Mouse (Mus musculus) heart, embryonic 16.5 days (tissue): ENCODE data around the gene Plppr2. TPM values are rescaled to one million over a fixed set of nuclear protein-coding genes. Genes with fewer than 3 reads are reported as not detected.

Experiments
- ATAC-seq: fragments of 200-750 bp; cut with Nextera tagmentation; replicated peaks from 2 replicates; pipeline ENCODE4 v1.8.0; 2017; ENCODE audit warnings: moderate number of reproducible peaks; ENCODE audit not compliant: insufficient read depth, low FRiP score; ENCODE audit errors: extremely low read depth
- H3K27ac ChIP-seq: fragments of 300-500 bp; sonication (generic); 2 replicates; pipeline ENCODE4 v1.5.1; 2014; ENCODE audit warnings: mild to moderate bottlenecking, low read length, control low read depth, moderate library complexity
- H3K27me3 ChIP-seq: fragments of 300-500 bp; sonication (generic); 2 replicates; pipeline ENCODE4 v1.6.1; 2014; ENCODE audit warnings: low read length, mixed read lengths; ENCODE audit not compliant: control insufficient read depth, insufficient read depth
- H3K36me3 ChIP-seq: fragments of 300-500 bp; sonication (generic); 2 replicates; pipeline ENCODE4 v1.6.1; 2014; ENCODE audit not compliant: control insufficient read depth, insufficient read depth
- H3K4me1 ChIP-seq: fragments of 300-500 bp; sonication (generic); 2 replicates; pipeline ENCODE4 v1.6.1; 2014; ENCODE audit warnings: low read length, mixed read lengths; ENCODE audit not compliant: control insufficient read depth, insufficient read depth
- H3K4me2 ChIP-seq: fragments of 300-500 bp; sonication (generic); 2 replicates; pipeline ENCODE4 v1.6.1; 2014; ENCODE audit warnings: low read depth, mild to moderate bottlenecking, control low read depth, low read length
- H3K4me3 ChIP-seq: fragments of 300-500 bp; sonication (generic); 2 replicates; pipeline ENCODE4 v1.5.1; 2014; ENCODE audit warnings: mild to moderate bottlenecking, control low read depth, low read length
- H3K9ac ChIP-seq: fragments of 300-500 bp; sonication (generic); 2 replicates; pipeline ENCODE4 v1.6.1; 2014; ENCODE audit warnings: low read length, control low read depth
- H3K9me3 ChIP-seq: fragments of 300-500 bp; sonication (generic); replicated peaks from 2 replicates; pipeline ENCODE4 v1.6.1; 2016; ENCODE audit warnings: low read length; ENCODE audit not compliant: control insufficient read depth
- WGBS: fragments of 180-500 bp; shearing (Covaris S2); extraction: QIAGEN DNeasy Blood & Tissue Kit; methylation state at CpG from one replicate; pipeline ENCODE4 v1.1.7; 2014; 5-methylcytosine and 5-hydroxymethylcytosine counted together
- polyA plus RNA-seq: library from polyadenylated mRNA; unstranded; fragments of >200 nt; fragmentation: Nextera tagmentation; extraction: Ambion mirVana; gene quantifications from 2 replicates; pipeline ENCODE4 v1.2.1, GENCODE M21; 2015

The Plppr2 gene
- polyA plus RNA-seq, 1 experiment from 2014 or later = 4.3 TPM

GRCm38 (mm10) chr9:21927208-21927753, 9.6 kb upstream of the Plppr2 start, which contains the start of the genes Ccdc159 and Tmem205:
Ccdc159 (plus strand) TSS chr9:21927471.
Tmem205 (minus strand) TSS chr9:21927556.
- H3K4me3 ChIP-seq = peak within 1 kb of the TSS; percentile 57
- H3K9me3 ChIP-seq = no peaks in the 10 kb centered on the region
- H3K4me2 ChIP-seq = peak within 1 kb of the TSS; percentile 70
- peak; percentile 89 for ATAC-seq
- peak within 1 kb of the TSS; percentile 65 for H3K27ac ChIP-seq
- peaks cover 24% of the 10 kb centered on the region for H3K4me1 ChIP-seq
- H3K9ac ChIP-seq = peak within 1 kb of the TSS; percentile 72
- H3K27me3 ChIP-seq = no peaks in the 10 kb centered on the region
- WGBS = 0% methylated on average over 28 of the region's 28 CpGs
- H3K36me3 ChIP-seq = no peaks in the 10 kb centered on the region

- H3K9me3 ChIP-seq = no peaks in the 10 kb centered on the region
- H3K9ac ChIP-seq = no peak overlapping the region
- H3K27me3 ChIP-seq = no peaks in the 10 kb centered on the region
- no peak overlapping the region for H3K27ac ChIP-seq
- H3K4me2 ChIP-seq = no peak overlapping the region
- H3K4me1 ChIP-seq = peaks cover 14% of the 10 kb centered on the region
- H3K36me3 ChIP-seq = no peaks in the 10 kb centered on the region
- no peak overlapping the region for H3K4me3 ChIP-seq
- no peak for ATAC-seq
- 76% methylated on average over 3 of the region's 3 CpGs for WGBS
Measured at GRCm38 (mm10) chr9:21929208-21929607, 7.6 kb upstream of the Plppr2 start.

GRCm38 (mm10) chr9:21932006-21932405, 4.8 kb upstream of the Plppr2 start:
- H3K4me1 ChIP-seq = no peaks in the 10 kb centered on the region; the same call in 1 of the 2 replicates
- H3K27me3 ChIP-seq = no peaks in the 10 kb centered on the region
- H3K4me3 ChIP-seq = no peak overlapping the region
- ATAC-seq = no peak
- no peaks in the 10 kb centered on the region for H3K9me3 ChIP-seq
- no peak overlapping the region for H3K4me2 ChIP-seq
- no peaks in the 10 kb centered on the region for H3K36me3 ChIP-seq
- H3K27ac ChIP-seq = no peak overlapping the region
- H3K9ac ChIP-seq = no peak overlapping the region
- 62% methylated on average over 2 of the region's 2 CpGs for WGBS

GRCm38 (mm10) chr9:21932445-21933137, 4.2 kb upstream of the Plppr2 start:
- Histone ChIP-seq H3K36me3 (no peaks in the 10 kb centered on the region), H3K9me3 (no peaks in the 10 kb centered on the region), H3K27me3 (no peaks in the 10 kb centered on the region), H3K4me2 (no peak overlapping the region), H3K9ac (no peak overlapping the region), H3K4me1 (no peaks in the 10 kb centered on the region; the same call in 1 of the 2 replicates), H3K4me3 (no peak overlapping the region), H3K27ac (no peak overlapping the region)
- WGBS = 54% methylated on average over 12 of the region's 12 CpGs
- no peak for ATAC-seq

- Histone ChIP-seq H3K27ac (no peak overlapping the region), H3K27me3 (no peaks in the 10 kb centered on the region), H3K4me2 (no peak overlapping the region), H3K4me1 (no peaks in the 10 kb centered on the region; the same call in 1 of the 2 replicates), H3K9ac (no peak overlapping the region), H3K36me3 (no peaks in the 10 kb centered on the region), H3K9me3 (no peaks in the 10 kb centered on the region), H3K4me3 (no peak overlapping the region)
- ATAC-seq = no peak
- WGBS = 86% methylated on average over 12 of the region's 12 CpGs
Measured at GRCm38 (mm10) chr9:21934021-21934420, 2.8 kb upstream of the Plppr2 start.

GRCm38 (mm10) chr9:21935466-21936131, 1.2 kb upstream of the Plppr2 start:
- Histone ChIP-seq H3K9me3 (no peaks in the 10 kb centered on the region), H3K4me2 (no peak overlapping the region), H3K36me3 (no peaks in the 10 kb centered on the region), H3K4me1 (no peaks in the 10 kb centered on the region; the same call in 1 of the 2 replicates), H3K4me3 (no peak overlapping the region), H3K27me3 (no peaks in the 10 kb centered on the region), H3K9ac (no peak overlapping the region), H3K27ac (no peak overlapping the region)
- no peak for ATAC-seq
- 80% methylated on average over 7 of the region's 7 CpGs for WGBS

- H3K27me3 ChIP-seq = no peaks in the 10 kb centered on the region
- peak overlapping the region; percentile 74; the same call in 1 of the 2 replicates for H3K4me2 ChIP-seq
- ATAC-seq = no peak
- H3K9ac ChIP-seq = no peak overlapping the region
- no peaks in the 10 kb centered on the region; the same call in 1 of the 2 replicates for H3K4me1 ChIP-seq
- 88% methylated on average over 4 of the region's 4 CpGs for WGBS
- H3K4me3 ChIP-seq = no peak overlapping the region
- no peaks in the 10 kb centered on the region for H3K36me3 ChIP-seq
- H3K9me3 ChIP-seq = no peaks in the 10 kb centered on the region
- H3K27ac ChIP-seq = no peak overlapping the region
Measured at GRCm38 (mm10) chr9:21937711-21938175, 910 bp downstream of the Plppr2 start.

GRCm38 (mm10) chr9:21938234-21938855, 1.5 kb downstream of the Plppr2 start:
- Histone ChIP-seq H3K4me1 (no peaks in the 10 kb centered on the region; the same call in 1 of the 2 replicates), H3K9me3 (no peaks in the 10 kb centered on the region), H3K4me2 (no peak overlapping the region), H3K9ac (no peak overlapping the region), H3K4me3 (no peak overlapping the region), H3K27me3 (no peaks in the 10 kb centered on the region), H3K36me3 (no peaks in the 10 kb centered on the region), H3K27ac (no peak overlapping the region)
- 73% methylated on average over 4 of the region's 4 CpGs for WGBS
- no peak for ATAC-seq
